Mouse (Mus musculus): ENCODE results near the gene Bglap2. TPM values are rescaled to one million over a fixed set of nuclear protein-coding genes. Genes with fewer than 3 reads are reported as not detected.
"Not testable (repeated sequence)": the region's sequence is repeated elsewhere in the genome, so short reads cannot be mapped to it uniquely, and the experiment has no call there.

Bglap2 gene
- total RNA-seq, 2 experiments from 2014 or later: not detected

- intact Hi-C loops (cut with DNase I): no loop called here
- no peak for DNase-seq
Observed at GRCm38 (mm10) chr3:88395288-88395687, 16.8 kb upstream of the Bglap2 start.

- no peak for DNase-seq
- intact Hi-C loops (cut with DNase I): no loop called here
Observed at GRCm38 (mm10) chr3:88393776-88394375, 15.4 kb upstream of the Bglap2 start.

DNA sequence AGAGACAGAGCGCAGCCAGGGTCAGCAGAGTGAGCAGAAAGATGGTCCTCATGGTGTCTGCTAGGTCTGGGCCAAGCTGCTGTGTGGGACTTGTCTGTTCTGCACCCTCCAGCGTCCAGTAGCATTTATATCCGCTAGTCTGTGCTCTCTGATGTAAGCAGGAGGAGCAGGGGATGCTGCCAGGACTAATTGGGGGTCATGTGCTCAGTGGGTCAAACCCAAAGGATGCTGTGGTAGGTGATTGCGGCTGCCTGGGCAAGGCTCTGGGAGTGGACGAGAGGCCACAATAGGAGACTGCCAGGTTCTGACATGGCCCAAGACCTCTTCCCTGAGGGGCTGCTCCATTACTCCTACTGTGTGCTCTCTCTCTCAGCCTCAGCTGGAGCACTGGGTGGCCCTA is 5.9 kb upstream of the Bglap2 start, which contains the start of gene Bglap:
Gene Bglap, minus strand, starts transcription at position 101 of the 400 bp plus-strand sequence.
- no peak for DNase-seq
- intact Hi-C loops (cut with DNase I): no loop called here

DNA sequence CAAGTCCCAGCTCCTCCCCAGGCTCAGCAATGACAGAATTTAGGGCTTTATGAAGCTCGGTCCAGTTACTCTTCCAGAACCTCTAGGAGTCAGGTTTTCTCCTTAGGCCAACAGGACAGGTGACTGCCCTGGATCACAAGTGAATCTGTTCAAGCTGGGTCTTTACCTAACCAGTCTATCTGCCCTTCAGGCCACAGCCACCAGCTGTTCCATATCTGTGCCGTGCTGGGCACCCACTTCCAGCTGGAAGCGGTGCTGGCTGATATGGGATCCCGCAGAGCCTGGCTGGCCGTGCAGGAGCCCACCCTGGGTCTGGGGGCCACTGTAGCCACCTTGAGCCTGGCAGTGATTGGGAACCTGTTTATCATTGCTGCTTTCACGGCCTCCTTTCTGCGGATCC is 3.9 kb upstream of the Bglap2 start:
- intact Hi-C loops (cut with DNase I); DNase-seq: not testable (repeated sequence)

DNA sequence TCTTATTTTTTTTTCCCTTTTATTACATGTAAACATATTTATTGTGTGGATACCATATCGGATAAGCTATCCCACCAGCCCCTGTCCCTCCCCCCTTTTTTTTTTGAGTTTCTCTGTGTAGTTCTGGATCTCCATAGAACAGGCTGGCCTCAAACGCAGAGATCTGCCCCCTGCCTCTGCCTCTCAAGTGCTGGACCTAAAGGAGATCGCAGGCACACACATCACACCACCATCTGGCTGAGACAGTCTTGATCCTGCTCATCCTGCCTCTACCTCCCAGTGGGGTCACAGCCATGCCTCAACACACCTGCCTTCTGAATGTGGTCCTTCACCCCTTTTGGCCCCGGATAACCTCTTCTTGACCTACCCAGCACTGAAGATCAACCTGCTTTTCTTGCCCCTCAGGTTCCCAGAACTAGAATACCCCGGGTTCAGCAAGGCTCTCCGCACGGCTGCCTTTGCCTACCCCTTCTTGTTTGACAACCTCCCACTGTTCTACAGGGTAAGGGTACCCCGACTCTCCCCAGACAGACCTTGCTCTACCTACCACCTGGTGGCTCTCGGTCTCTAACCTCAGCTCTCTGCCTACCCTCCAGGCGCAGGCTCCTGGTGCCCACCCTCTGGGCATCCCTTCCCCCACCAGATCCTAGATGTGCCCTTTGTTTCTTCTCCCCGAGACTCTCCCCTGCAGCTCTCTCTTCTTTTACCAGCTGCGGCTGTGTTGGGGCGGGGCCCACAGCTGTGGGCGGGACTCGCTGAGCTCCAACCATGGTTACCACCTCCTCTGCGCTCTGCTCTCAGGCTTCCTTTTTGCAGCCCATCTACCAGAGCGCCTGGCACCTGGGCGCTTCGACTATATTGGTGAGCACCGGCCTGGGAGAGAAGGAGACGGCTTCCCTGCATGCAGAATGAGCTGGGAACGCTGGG is 3.2 kb upstream of the Bglap2 start:
- not testable (repeated sequence) for DNase-seq

DNA sequence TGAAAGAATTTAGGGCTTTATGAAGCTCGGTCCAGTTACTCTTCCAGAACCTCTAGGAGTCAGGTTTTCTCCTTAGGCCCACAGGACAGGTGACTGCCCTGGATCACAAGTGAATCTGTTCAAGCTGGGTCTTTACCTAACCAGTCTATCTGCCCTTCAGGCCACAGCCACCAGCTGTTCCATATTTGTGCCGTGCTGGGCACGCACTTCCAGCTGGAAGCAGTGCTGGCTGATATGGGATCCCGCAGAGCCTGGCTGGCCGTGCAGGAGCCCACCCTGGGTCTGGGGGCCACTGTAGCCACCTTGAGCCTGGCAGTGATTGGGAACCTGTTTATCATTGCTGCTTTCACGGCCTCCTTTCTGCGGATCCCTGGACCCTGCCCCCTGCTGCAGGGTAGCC is 1.9 kb downstream of the Bglap2 start:
- intact Hi-C loops (cut with DNase I); DNase-seq: not testable (repeated sequence)

More for the DNA sequence above, 3.2 kb upstream of the Bglap2 start:
- intact Hi-C loops (cut with DNase I): not testable (repeated sequence)

- DNase-seq; intact Hi-C loops (cut with DNase I): not testable (repeated sequence)
Observed at GRCm38 (mm10) chr3:88375750-88376626, 2.5 kb downstream of the Bglap2 start.

- intact Hi-C loops (cut with DNase I); DNase-seq: not testable (repeated sequence)
Observed at GRCm38 (mm10) chr3:88372643-88373042, 5.9 kb downstream of the Bglap2 start, which contains the start of gene Bglap3. Gene Bglap3, minus strand, starts transcription at chr3:88372743.

- peak in 1 of 2 experiments; percentile 34 for DNase-seq
- intact Hi-C loops (cut with DNase I): not testable (repeated sequence)
Observed at GRCm38 (mm10) chr3:88368511-88368910, 10.0 kb downstream of the Bglap2 start.

GRCm38 (mm10) chr3:88367517-88367916 is 11.0 kb downstream of the Bglap2 start:
- DNase-seq; intact Hi-C loops (cut with DNase I): not testable (repeated sequence)

DNA sequence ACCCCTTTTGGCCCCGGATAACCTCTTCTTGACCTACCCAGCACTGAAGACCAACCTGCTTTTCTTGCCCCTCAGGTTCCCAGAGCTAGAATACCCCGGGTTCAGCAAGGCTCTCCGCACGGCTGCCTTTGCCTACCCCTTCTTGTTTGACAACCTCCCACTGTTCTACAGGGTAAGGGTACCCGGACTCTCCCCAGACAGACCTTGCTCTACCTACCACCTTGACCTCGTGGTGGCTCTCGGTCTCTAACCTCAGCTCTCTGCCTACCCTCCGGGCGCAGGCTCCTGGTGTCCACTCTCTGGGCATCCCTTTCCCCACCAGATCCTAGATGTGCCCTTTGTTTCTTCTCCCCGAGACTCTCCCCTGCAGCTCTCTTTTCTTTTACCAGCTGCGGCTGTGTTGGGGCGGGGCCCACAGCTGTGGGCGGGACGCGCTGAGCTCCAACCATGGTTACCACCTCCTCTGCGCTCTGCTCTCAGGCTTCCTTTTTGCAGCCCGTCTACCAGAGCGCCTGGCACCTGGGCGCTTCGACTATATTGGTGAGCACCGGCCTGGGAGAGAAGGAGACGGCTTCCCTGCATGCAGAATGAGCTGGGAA is 11.6 kb downstream of the Bglap2 start:
- intact Hi-C loops (cut with DNase I); DNase-seq: not testable (repeated sequence)

DNA sequence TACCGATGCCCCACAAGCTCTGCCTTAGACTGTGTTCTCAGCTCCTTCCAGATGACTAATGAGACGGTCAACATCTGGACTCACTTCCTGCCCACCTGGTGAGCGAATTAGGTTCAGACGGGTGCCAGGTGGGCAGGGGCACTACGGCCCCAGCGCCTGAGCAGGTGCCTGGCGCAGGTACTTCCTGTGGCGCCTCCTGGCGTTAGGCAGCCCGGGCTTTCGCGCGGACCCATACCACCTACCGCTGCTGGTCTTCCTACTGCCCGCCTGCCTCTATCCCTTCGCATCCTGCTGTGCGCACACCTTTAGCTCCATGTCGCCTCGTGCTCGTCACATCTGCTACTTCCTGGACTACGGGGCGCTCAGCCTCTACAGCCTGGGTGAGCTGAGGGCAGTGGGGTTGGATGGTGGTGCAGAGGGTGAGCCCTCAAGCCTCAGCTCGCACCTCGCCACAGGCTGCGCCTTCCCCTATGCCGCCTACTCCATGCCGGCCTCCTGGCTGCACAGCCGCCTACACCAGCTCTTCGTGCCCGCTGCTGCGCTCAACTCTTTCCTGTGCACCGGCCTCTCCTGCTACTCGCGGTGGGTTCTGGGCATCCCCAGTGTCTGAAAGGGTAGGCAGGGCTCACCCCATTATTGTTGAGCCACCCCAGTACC is 12.7 kb downstream of the Bglap2 start:
- DNase-seq: no peak
- intact Hi-C loops (cut with DNase I): no loop called here

- DNase-seq: peak in 1 of 2 experiments; percentile 53
- intact Hi-C loops (cut with DNase I): no loop called here
Observed at GRCm38 (mm10) chr3:88364337-88364736, 14.2 kb downstream of the Bglap2 start, which contains the start of gene Paqr6. Gene Paqr6, plus strand, starts transcription at chr3:88364584.

DNA sequence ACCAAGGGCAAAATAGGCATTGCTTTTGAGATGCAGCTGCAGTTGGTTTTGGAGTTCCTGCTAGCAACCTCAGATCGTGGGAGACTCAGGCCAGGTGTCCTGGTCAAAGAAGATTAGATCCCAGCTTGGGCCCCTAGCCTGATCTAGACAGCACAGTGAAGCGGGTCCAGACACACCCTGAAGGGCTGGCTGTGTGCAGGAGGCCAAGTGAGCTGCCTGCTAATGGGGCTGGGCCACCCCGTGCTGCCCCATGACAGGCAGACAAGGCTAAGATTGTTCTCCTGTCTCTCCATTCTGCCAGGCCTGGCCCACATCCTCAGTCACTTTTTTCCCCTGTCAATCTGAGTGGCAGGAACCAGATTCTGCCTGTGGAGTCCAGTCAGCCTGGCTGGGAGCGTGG is 14.8 kb downstream of the Bglap2 start:
- DNase-seq: no peak
- intact Hi-C loops (cut with DNase I): no loop called here

DNA sequence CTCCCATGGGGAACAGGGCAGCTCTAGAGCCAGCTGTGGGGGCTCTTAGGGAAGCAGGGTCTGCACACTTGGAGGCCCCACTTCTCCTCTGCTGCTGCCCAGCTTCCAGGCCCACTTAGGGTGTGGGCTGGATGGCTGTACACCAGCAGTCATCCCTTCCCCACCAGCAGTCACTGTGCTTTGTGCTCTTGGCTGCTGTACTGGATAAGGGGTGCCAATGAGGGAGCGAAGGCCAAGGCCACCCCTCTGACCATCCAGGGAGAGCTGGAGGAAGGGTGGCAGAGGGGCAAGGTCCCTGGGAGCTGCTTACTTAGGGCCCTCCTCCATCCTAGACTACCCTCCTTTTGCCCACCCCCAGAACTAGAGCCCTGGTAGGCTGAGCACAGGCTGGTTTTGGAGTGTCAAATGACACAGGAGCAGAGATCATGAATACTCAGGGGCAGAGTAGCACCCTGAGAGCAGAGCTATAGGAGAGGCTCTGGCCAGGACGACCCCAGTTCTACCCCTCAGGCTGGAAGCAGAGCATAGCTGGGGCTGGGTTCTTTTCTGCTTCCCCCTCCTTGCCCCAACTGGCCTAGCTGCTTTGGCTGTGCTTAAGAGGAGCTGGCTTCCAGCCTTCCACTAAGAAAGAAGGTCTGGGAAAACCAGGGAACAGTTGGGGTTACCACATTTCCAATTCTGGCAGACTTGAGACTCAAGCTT is 16.7 kb downstream of the Bglap2 start:
- intact Hi-C loops (cut with DNase I): no loop called here

GRCm38 (mm10) chr3:88361096-88361495 is 17.4 kb downstream of the Bglap2 start:
- intact Hi-C loops (cut with DNase I): no loop called here

More for the DNA sequence above, 16.7 kb downstream of the Bglap2 start:
- DNase-seq: no peak

GRCm38 (mm10) chr3:88359989-88360388 is 18.5 kb downstream of the Bglap2 start:
- intact Hi-C loops (cut with DNase I): no loop called here
- DNase-seq: no peak

More at GRCm38 (mm10) chr3:88361096-88361495, 17.4 kb downstream of the Bglap2 start:
- DNase-seq: no peak

- DNase-seq: no peak
- intact Hi-C loops (cut with DNase I): no loop called here
Observed at GRCm38 (mm10) chr3:88359584-88359983, 18.9 kb downstream of the Bglap2 start.

All from gastrocnemius, postnatal 36 days (tissue).